ENCODE assay signal across 20 mouse cellular contexts in genomic region chr19:45913036-45913435, GRCm38 (mm10).
DNase-seq lines count a peak whose midpoint lies in the region; ATAC-seq and TF ChIP-seq lines count a peak whose summit lies in the region.
"Had no signal": no experiment of that assay in that cellular context is flagged by ENCODE, and none has a peak within 500 bp of the region (broad histone marks: within the 10 kb centered on the region; RNA-seq: fewer than 3 reads in every experiment).

No protein-coding gene starts in this region.

- H3K27ac ChIP-seq in heart, adult 2 months: no peak overlapping the region
- no peak overlapping the region for H3K27ac ChIP-seq in kidney, postnatal 0 days
- H3K27ac ChIP-seq in cerebellum, adult 2 months (ENCODE audit: insufficient read depth, low read length): no peak overlapping the region
- H3K27ac ChIP-seq: embryonic facial prominence, embryonic 12.5 days; forebrain, embryonic 15.5 days; hindbrain, embryonic 10.5 days; hindbrain, embryonic 15.5 days had no signal

- no peak for TF ChIP-seq POLR2A in heart, adult 2 months (IDR thresholded peaks at IDR 0.05; ENCODE audit: insufficient read depth, low read depth, low read length)
- TF ChIP-seq POLR2A in cerebellum, adult 2 months (IDR thresholded peaks at IDR 0.05; ENCODE audit: borderline replicate concordance, insufficient read depth, low read length): no peak

- H3K27me3 ChIP-seq in heart, adult 2 months (ENCODE audit: control insufficient read depth, insufficient read depth, low read length): no peaks in the 10 kb centered on the region
- H3K27me3 ChIP-seq in kidney, postnatal 0 days (ENCODE audit: insufficient read depth, low read length): no peaks in the 10 kb centered on the region
- no peaks in the 10 kb centered on the region for H3K27me3 ChIP-seq in cerebellum, adult 2 months (ENCODE audit: control insufficient read depth, insufficient read depth, low read length)
- H3K27me3 ChIP-seq: embryonic facial prominence, embryonic 12.5 days; forebrain, embryonic 15.5 days; heart, embryonic 12.5 days; hindbrain, embryonic 15.5 days had no signal

- no peak overlapping the region for H3K9ac ChIP-seq in heart, adult 2 months (ENCODE audit: low read depth, low read length)
- no peak overlapping the region for H3K9ac ChIP-seq in kidney, postnatal 0 days (ENCODE audit: low read depth, low read length)
- H3K9ac ChIP-seq: embryonic facial prominence, embryonic 12.5 days; forebrain, embryonic 15.5 days; heart, embryonic 12.5 days; hindbrain, embryonic 15.5 days had no signal

- no peaks in the 10 kb centered on the region; the same call in 1 of the 2 replicates for H3K4me1 ChIP-seq in heart, adult 2 months (ENCODE audit: control insufficient read depth, insufficient read depth, low read length)
- H3K4me1 ChIP-seq in kidney, postnatal 0 days (replicated peaks; ENCODE audit: insufficient read depth, low read length): no peaks in the 10 kb centered on the region
- H3K4me1 ChIP-seq in cerebellum, adult 2 months (ENCODE audit: control insufficient read depth, insufficient read depth, low read length): peaks cover 4% of the 10 kb centered on the region; the same call in 1 of the 2 replicates
- H3K4me1 ChIP-seq: embryonic facial prominence, embryonic 12.5 days; hindbrain, embryonic 10.5 days; hindbrain, embryonic 15.5 days had no signal

- ATAC-seq in kidney, postnatal 0 days (replicated peaks; ENCODE audit: low FRiP score, low read depth): no peak
- ATAC-seq: forebrain, embryonic 15.5 days; inflammation-experienced regulatory T-cells, adult 6 months had no signal

- H3K79me2 ChIP-seq in heart, adult 2 months (replicated peaks; ENCODE audit: control insufficient read depth, insufficient read depth, low read length): no peaks in the 10 kb centered on the region

- WGBS in heart, adult 2 months: 50% methylated on average over 5 of the region's 5 CpGs
- 50% methylated on average over 5 of the region's 5 CpGs for whole genome bisulfite sequencing in kidney, postnatal 0 days
- 73% methylated on average over 5 of the region's 5 CpGs for WGBS in cerebellum, adult 2 months

- TF ChIP-seq CTCF in heart, adult 2 months (IDR thresholded peaks at IDR 0.05): peak; percentile 50
- peak; percentile 15; the same call in 1 of the 2 replicates for TF ChIP-seq CTCF in kidney, postnatal 0 days (IDR thresholded peaks at IDR 0.05; ENCODE audit: low read depth)
- TF ChIP-seq CTCF in cerebellum, adult 2 months (IDR thresholded peaks at IDR 0.05; ENCODE audit: borderline replicate concordance, insufficient read depth, low read depth, low read length): no peak

- intact Hi-C loops in heart, adult 2 months (cut with DNase I): loop anchor here (5.0 kb wide), 2 partner anchors 66 to 101 kb away; no protein-coding TSS in a partner anchor

- H3K36me3 ChIP-seq in heart, adult 2 months (ENCODE audit: control insufficient read depth, insufficient read depth, low read length): peaks cover 5% of the 10 kb centered on the region
- H3K36me3 ChIP-seq in kidney, postnatal 0 days (ENCODE audit: insufficient read depth, low read length): no peaks in the 10 kb centered on the region
- H3K36me3 ChIP-seq: forebrain, embryonic 15.5 days; hindbrain, embryonic 10.5 days; hindbrain, embryonic 15.5 days had no signal

- H3K4me3 ChIP-seq in heart, adult 2 months: no peak overlapping the region
- no peak overlapping the region for H3K4me3 ChIP-seq in kidney, postnatal 0 days (replicated peaks; ENCODE audit: low read depth, low read length)
- H3K4me3 ChIP-seq in cerebellum, adult 2 months (replicated peaks; ENCODE audit: insufficient read depth, low read depth, low read length): no peak overlapping the region
- H3K4me3 ChIP-seq: embryonic facial prominence, embryonic 12.5 days; forebrain, embryonic 15.5 days; heart, embryonic 12.5 days; hindbrain, embryonic 10.5 days; hindbrain, embryonic 15.5 days had no signal

- no peaks in the 10 kb centered on the region for H3K9me3 ChIP-seq in kidney, postnatal 0 days (replicated peaks; ENCODE audit: low read length)
- H3K9me3 ChIP-seq: embryonic facial prominence, embryonic 12.5 days; forebrain, embryonic 15.5 days; G1E; heart, embryonic 12.5 days; hindbrain, embryonic 10.5 days; hindbrain, embryonic 15.5 days had no signal

- peak in 1 of 2 experiments; percentile 4 for DNase-seq in heart, adult 2 months
- DNase-seq in heart, postnatal 4 days: no peak
- no peak for DNase-seq in kidney, postnatal 0 days (ENCODE audit: low spot score)
- DNase-seq in kidney, postnatal 14 days: no peak
- DNase-seq in ES-CJ7 (ENCODE audit: low read depth, low spot score): peak; percentile 14
- DNase-seq in brain, embryonic 18.5 days (ENCODE audit: low read depth, low spot score): peak; percentile 2
- DNase-seq in cerebellum, adult 2 months: no peak
- DNase-seq: adrenal gland, adult 8-10 months; adrenal gland, postnatal 36 days; cerebellum, adult 11 months; cerebellum, adult 9-10 months; cerebellum, postnatal 25 days; kidney, adult 18-20 months had no signal

- H3K4me2 ChIP-seq in kidney, postnatal 0 days (ENCODE audit: low read length): no peak overlapping the region
- H3K4me2 ChIP-seq: embryonic facial prominence, embryonic 12.5 days; forebrain, embryonic 15.5 days; heart, embryonic 12.5 days; hindbrain, embryonic 15.5 days had no signal

- no peak for TF ChIP-seq EP300 in heart, adult 2 months (IDR thresholded peaks at IDR 0.05; ENCODE audit: insufficient read depth, low read depth, low read length)

Comparison
In these comparisons a context has a peak if more than half of its experiments do, and no peak if none do; other contexts are left out.
1. DNase-seq: peak in ES-CJ7 (single experiment) and brain, embryonic 18.5 days (single experiment); none in heart, postnatal 4 days (single experiment), kidney, postnatal 0 days (single experiment), kidney, postnatal 14 days (single experiment) and cerebellum, adult 2 months (0 of 2).